Mouse (Mus musculus) megakaryocyte-erythroid progenitor cell, adult 5 weeks (primary cell): ENCODE data around the gene Ugt2a3. TPM values are rescaled to one million over a fixed set of nuclear protein-coding genes. Genes with fewer than 3 reads are reported as not detected.

ENCODE experiments used
- polyA plus RNA-seq: library from polyadenylated mRNA; stranded (reverse); fragments of >175 nt; gene quantifications from 2 replicates; pipeline ENCODE4 v1.2.3, GENCODE M21; 2012

Gene Ugt2a3
- polyA plus RNA-seq: not detected in 2 replicates

GRCm38 (mm10) chr5:87336961-87337697 lies at the start of gene Ugt2a3:
TSS of gene Ugt2a3 (minus strand) at chr5:87337195.

Other genes with a start within 250 kb of the Ugt2a3 start
- gene Ugt2b36, start 244.6 kb downstream of the Ugt2a3 start, polyA plus RNA-seq: not detected in 2 replicates
- not detected in 2 replicates for gene Ugt2b5, start 196.9 kb downstream of the Ugt2a3 start, polyA plus RNA-seq
- gene Ugt2b37, start 82.4 kb downstream of the Ugt2a3 start, polyA plus RNA-seq: not detected in 2 replicates
- not detected in 2 replicates for gene Ugt2b38, start 87.0 kb upstream of the Ugt2a3 start, polyA plus RNA-seq
- gene Ugt2a2, start 145.1 kb upstream of the Ugt2a3 start, polyA plus RNA-seq: not detected in 2 replicates
- gene Gm43638, start 149.6 kb upstream of the Ugt2a3 start, polyA plus RNA-seq: not detected in 2 replicates
- gene Ugt2a1, start 153.7 kb upstream of the Ugt2a3 start, polyA plus RNA-seq: not detected in 2 replicates
- not detected in 2 replicates for gene Sult1b1, start 201.0 kb upstream of the Ugt2a3 start, polyA plus RNA-seq
- not detected in 2 replicates for gene Sult1d1, start 231.8 kb upstream of the Ugt2a3 start, polyA plus RNA-seq